Mouse (Mus musculus) c-Kit-negative CD71-positive TER-119-positive erythroid progenitor cells, embryonic 14.5 days (primary cell): ENCODE data around the gene Vav3.
A peak's percentile ranks its signal among the peaks of the same experiment; 100 is the strongest.

Source experiments
- DNase-seq: peaks from one replicate; pipeline ENCODE4 v3.0.0-alpha.2; 2013; ENCODE audit warnings: low read depth, low spot score

Vav3 gene

DNA sequence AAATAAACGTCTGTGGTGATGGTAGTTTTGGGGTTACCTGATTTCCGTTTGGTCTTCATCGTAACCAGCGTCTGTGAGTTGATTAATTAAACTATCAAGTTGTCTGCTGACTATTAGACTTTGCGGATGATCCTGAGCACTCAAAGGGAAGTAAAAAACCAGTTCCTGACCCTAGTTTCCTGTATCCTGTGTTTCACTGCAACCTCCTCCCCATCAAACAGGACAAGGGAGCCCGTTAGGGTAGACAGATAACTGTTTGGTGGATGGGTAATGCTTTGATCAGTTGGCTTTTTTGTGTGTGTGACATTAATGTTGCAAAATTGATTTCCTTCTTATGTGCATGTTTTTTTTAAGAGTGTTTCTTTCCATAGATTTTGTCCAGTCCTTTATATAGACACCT, 12.2 kb downstream of the Vav3 start:
- DNase-seq = no peak

DNA sequence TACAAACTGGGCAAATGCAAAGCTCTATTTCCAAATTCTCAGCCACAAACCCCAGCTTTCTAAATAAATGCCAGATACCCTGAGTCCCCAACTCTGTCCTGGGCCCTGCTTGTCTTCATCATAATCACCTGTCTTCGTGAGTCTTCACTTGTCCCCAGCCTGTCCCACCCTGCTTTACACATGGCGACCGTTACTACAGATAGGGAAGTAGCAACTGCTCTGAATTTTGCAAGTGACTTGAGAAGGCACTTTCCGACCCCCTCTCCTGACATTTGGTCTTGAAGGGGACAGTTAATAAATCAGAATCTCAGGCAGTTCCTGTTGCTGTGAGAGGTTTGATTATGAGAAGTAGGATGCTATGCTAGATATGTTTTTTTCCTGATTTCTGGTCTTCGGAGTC, 13.4 kb downstream of the Vav3 start:
- no peak for DNase-seq

DNA sequence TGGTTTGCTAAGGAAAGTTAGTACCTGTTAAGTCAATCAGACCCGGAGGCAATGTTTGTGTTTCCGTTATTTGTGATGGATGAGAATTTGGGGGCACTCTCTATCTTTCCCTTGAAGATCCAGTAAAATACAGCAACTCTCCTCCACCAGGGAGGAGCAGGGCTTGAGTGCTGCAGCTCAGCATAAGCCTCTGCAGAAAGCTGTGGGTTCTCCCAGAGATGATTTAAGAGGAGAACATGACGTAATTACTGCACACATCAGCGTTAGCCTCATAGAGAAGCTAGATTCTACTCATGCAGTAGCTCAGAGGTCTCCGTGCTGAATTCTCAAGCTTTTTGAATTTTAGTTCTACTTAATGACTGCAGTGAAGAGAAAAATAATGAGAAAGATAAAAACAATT, 14.7 kb downstream of the Vav3 start:
- DNase-seq = no peak

DNA sequence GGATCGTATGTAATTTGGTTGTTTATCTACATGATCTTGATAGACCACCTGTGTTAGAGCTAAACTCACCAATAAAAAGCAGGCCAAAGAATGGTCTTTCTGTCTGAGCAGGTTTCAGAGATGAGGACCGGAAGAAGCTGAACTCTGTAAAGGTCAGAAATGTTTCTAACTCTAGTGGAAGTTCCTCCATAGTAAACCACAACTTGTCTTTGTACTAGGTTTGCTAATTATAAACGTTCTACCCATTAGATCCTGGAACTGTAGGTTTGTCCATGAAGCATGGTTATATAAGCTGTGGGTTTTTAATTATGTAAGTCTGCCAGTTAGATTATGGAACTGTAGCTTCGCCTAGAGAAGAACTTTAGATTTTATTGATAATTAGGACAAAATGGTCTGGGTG, 20.3 kb downstream of the Vav3 start:
- no peak for DNase-seq

DNA sequence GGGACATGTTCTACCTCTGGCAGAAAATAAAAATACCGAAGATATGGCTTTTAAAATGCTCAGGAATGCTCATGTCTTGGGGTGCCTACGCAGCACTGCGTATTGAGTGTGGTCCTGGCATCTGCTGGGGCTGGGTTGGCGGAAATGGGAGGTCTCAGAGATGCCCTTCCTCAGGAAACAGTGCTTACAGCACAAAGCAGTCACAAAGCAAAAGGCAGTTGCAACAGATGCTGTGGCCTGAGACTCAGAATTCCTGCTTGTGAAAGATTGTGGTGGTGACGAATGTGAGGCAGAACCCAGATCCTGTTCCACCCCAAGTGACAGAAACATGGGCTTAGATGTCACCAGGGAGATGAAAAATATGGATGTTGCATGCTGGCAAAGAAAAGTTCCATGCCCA, 21.4 kb downstream of the Vav3 start:
- DNase-seq = no peak

DNA sequence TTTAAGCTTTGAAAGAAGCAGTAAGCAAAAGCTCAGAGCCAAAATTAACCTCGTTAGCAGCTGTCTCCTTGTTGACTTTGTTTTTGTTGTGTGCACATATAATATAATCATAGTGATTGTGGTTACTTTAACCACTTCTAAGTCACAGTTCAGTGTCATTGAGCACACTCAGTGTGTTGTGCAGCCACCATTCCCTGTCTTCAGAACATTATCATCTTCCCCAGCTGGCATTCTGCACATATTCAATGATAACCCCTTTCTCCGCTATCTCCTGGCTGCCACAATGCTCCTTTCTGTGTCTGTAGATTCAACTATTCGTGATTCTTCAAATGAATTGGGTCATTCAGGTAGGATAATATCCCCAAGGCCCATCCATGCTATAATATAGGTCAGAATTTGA, 21.9 kb downstream of the Vav3 start:
- no peak for DNase-seq

- no peak for DNase-seq
These were observed 23.1 kb downstream of the Vav3 start for GRCm38 (mm10) chr3:109363522-109363921.

DNA sequence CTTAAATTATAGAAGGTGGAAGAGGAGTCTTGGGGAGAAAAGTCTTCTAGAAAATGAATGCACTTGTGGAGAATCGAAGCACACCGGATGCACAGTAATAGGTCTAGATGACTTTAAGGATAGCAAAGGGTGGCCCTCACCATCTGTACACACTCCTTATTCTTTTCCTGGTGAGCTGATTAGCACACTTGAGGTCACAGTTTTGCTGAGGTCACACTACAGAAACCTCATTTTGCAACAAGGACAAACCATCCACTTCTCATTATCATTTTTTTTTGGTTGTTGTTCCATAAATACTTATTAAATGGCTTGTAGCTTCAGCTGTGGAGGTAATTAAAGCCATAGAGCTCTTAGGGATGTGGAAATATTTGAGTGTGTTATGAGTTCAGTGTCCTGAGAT, 25.4 kb downstream of the Vav3 start:
- no peak for DNase-seq

DNA sequence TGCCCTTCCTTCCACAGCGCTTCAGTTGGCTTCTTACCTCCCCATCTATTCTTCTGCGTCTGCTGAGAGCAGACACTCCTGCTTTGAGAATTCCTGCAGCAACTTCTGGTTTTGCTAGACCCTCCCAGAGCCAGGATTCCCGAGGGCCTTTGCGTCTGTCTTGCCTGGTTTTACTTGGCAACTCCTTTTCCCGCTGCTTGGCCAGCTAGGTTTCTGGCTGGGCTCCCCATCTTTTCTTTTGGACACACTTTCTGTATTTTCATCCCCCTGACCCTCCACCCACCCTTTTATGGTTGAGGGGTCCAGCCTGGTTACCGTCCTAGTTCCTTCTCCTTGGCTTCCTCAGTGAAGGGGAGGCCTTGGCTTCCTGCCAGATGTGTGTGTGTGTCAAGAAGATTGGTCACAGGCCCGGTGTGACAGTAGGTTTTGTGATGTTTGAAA, 26.0 kb downstream of the Vav3 start:
- no peak for DNase-seq

GRCm38 (mm10) chr3:109368383-109369289, 28.2 kb downstream of the Vav3 start:
- no peak for DNase-seq

GRCm38 (mm10) chr3:109371576-109371975, 31.1 kb downstream of the Vav3 start:
- no peak for DNase-seq

- DNase-seq = no peak
These were observed 32.2 kb downstream of the Vav3 start for GRCm38 (mm10) chr3:109372678-109373077.

DNA sequence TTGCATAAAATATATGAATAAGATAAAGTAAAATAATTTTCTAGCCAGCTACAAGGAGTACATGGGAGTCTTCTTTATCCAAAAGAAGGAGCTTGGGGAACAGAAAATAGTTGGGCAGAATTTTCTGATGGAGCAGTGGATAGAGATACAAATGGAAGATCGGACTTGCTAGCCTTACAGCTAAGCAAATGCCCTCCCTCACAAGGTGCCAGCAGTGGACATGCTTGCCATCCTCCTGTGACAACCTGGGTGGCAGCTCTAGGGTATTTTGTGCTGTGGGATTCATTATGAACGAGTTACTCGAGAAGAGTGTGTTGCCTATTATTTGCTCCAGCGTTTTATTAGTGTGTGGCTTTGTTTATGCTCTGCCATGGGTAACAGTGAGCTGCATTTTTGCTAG, 37.8 kb downstream of the Vav3 start:
- DNase-seq = no peak

DNA sequence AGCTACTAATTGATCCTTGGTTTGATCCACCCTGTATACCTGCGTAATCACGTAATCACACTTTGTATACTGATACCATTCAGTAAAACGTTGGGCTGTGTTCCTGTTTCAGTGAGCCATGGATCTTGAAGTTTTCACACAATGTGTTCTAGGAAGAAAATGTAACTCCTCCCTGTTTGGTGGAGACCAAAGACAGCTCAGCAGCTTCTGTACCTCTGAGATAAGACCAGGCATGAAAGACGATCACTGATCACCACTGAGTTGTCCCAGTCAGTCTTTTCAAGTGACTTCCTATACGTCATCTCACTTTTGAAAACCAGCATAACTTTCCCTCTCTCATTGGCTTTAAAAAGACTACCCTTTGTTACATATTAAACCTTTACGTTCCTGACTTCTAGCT, 38.2 kb downstream of the Vav3 start:
- peak; percentile 58 for DNase-seq

GRCm38 (mm10) chr3:109388730-109389129, 48.3 kb downstream of the Vav3 start:
- no peak for DNase-seq

GRCm38 (mm10) chr3:109401527-109401926, 61.1 kb downstream of the Vav3 start:
- DNase-seq = no peak

- DNase-seq = no peak
These were observed 70.8 kb downstream of the Vav3 start for GRCm38 (mm10) chr3:109411294-109411693.

- DNase-seq = no peak
These were observed 80.0 kb downstream of the Vav3 start for GRCm38 (mm10) chr3:109420403-109420802.

GRCm38 (mm10) chr3:109421019-109421418, 80.6 kb downstream of the Vav3 start:
- no peak for DNase-seq

DNA sequence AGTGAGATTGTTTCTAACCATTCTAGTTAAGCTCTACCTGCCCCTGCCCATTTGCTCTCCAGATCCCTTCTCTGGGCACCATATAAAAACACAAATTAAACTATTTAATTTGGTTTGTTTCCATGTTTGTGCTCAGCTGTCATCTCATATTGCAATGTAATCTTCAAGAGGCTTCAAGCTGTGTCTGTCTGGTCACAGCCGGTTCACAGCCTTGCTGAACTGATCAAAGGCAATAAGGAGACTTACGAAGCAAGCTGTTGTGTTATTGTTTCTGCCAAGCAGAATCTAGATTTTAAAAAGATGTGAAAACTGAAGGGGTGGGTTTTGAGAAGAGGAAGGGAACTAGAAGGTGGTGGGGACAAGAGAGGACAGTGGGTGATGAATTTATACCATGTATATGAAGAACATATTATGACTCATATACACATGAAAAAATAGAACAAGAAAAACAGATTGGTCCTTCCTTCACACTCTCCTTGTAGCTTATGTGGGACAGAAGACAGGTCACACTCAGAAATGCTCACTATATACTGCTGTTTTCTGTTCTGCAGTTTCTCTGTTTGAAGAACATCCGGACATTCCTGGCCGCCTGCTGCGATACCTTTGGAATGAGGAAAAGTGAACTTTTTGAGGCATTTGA, 83.1 kb downstream of the Vav3 start:
- no peak for DNase-seq

DNA sequence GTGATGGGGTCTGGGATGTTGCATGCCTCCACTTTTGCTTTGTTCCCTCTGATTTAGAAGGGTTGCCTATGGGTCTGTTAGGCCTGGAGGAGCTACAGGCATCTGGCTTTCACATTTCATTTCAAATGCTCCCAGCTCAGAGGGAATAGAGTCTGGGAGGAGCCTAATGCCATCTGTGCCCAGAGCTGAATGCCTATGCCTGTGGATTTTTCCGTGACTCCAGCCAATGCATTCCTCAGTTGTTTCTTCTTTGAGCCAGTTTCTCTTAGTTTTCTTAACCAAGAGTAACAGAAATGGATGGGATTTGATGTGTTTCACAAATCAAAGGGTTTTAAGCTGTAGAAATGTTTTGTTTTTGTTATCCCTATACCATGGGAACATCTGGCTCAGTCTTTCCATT, 90.8 kb downstream of the Vav3 start:
- no peak for DNase-seq

GRCm38 (mm10) chr3:109438552-109438951, 98.1 kb downstream of the Vav3 start:
- no peak for DNase-seq

- DNase-seq = no peak
These were observed 98.8 kb downstream of the Vav3 start for GRCm38 (mm10) chr3:109439253-109439652.
